Mouse (Mus musculus): ENCODE results near the gene Col1a1. TPM values are rescaled to one million over a fixed set of nuclear protein-coding genes. Genes with fewer than 3 reads are reported as not detected.

Col1a1 gene
- polyA plus RNA-seq, 1 experiment from 2014 or later, result 89.0 TPM

DNA sequence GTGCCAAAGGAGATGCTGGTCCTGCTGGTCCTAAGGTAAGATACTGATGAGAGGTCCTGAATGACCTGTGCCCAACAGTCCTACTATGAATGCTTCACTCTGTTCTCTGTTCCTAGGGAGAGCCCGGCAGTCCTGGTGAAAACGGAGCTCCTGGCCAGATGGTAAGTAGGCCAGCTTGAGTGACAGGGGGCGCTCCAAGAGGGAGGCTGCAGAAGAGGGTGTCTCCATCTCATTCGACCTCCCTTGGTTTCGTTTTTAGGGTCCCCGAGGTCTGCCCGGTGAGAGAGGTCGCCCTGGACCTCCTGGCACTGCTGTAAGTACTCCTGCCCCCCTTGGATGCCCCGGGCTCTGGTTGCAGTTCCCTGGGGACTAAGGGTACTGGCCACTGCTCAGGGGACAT is 5.1 kb downstream of the Col1a1 start:
- Histone ChIP-seq H3K4me3 (ENCODE audit: low read depth, low read length) (no peak overlapping the region), H3K9me3 (ENCODE audit: control insufficient read depth, low read length) (no peaks in the 10 kb centered on the region), H3K4me1 (ENCODE audit: control insufficient read depth, insufficient read depth, low read length) (peaks cover 7% of the 10 kb centered on the region; the same call in 1 of the 2 replicates), H3K27me3 (ENCODE audit: control insufficient read depth, insufficient read depth, low read length) (no peaks in the 10 kb centered on the region), H3K4me2 (ENCODE audit: low read depth, severe bottlenecking) (no peak overlapping the region), H3K27ac (replicated peaks; ENCODE audit: low read depth, low read length) (no peak overlapping the region), H3K36me3 (ENCODE audit: control insufficient read depth, insufficient read depth, low read length) (peaks cover 8% of the 10 kb centered on the region), H3K9ac (ENCODE audit: low read length) (no peak overlapping the region)
- WGBS, result 43% methylated on average over 9 of the region's 9 CpGs
- no peak for DNase-seq (ENCODE audit: low spot score)
- ATAC-seq (ENCODE audit: insufficient number of reproducible peaks, low FRiP score, low TSS enrichment, low read depth), result no peak

DNA sequence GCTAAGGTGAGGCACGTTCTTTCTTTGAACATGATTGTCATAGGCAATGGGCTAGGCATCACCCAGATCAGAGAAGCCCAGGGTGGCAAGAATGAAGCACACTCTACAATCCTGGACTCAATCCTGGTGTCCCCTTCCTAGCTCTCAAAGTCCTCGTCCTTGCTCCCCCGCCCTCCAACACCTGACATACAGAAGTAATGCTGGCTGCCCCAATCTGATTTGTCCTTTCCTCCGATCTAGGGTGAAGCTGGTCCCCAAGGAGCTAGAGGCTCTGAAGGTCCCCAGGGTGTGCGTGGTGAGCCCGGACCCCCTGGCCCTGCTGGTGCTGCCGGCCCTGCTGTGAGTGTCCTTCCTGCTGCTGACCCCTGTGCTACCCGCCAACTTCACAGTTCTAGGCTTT is 5.8 kb downstream of the Col1a1 start:
- H3K27ac ChIP-seq (replicated peaks; ENCODE audit: low read depth, low read length), result no peak overlapping the region

DNA sequence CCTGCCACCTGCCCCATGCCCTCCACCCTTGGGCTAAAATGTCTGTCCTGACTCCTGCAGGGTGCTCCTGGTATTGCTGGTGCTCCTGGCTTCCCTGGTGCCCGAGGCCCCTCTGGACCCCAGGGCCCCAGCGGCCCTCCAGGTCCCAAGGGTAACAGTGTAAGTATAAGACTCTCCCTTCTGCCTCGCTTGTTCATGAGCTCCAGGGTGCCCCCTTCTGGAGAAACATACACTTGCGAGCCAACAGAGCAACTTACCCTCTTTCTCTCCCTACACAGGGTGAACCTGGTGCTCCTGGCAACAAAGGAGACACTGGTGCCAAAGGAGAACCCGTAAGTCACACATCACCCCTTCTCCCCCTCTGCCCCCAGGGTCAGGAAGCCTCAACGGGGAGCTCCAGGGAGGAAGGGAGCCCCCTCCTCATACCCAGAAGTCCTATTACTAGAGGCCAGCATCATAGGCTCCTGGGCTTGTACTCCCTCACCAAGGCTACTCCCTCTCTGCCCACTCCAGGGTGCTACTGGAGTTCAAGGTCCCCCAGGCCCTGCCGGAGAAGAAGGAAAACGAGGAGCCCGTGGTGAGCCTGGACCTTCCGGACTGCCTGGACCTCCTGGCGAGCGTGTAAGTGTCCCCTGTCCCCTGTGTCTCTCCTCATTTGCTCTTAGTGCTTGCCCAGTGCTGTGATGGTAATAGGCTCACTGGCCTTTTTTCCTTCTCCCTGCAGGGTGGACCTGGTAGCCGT is 6.4 kb downstream of the Col1a1 start:
- DNase-seq (ENCODE audit: low spot score) (peak; percentile 57), ATAC-seq (ENCODE audit: insufficient number of reproducible peaks, low FRiP score, low TSS enrichment, low read depth) (no peak)
- H3K27ac ChIP-seq (replicated peaks; ENCODE audit: low read depth, low read length), result no peak overlapping the region
- no peaks in the 10 kb centered on the region for H3K27me3 ChIP-seq (ENCODE audit: control insufficient read depth, insufficient read depth, low read length)
- 57% methylated on average over 12 of the region's 13 CpGs for WGBS
- no peak overlapping the region for H3K4me2 ChIP-seq (ENCODE audit: low read depth, severe bottlenecking)
- H3K9me3 ChIP-seq (ENCODE audit: control insufficient read depth, low read length), result no peaks in the 10 kb centered on the region
- peaks cover 7% of the 10 kb centered on the region; the same call in 1 of the 2 replicates for H3K4me1 ChIP-seq (ENCODE audit: control insufficient read depth, insufficient read depth, low read length)
- no peak overlapping the region for H3K9ac ChIP-seq (ENCODE audit: low read length)
- peaks cover 15% of the 10 kb centered on the region for H3K36me3 ChIP-seq (ENCODE audit: control insufficient read depth, insufficient read depth, low read length)
- H3K4me3 ChIP-seq (ENCODE audit: low read depth, low read length), result no peak overlapping the region

More for the DNA sequence above, 5.8 kb downstream of the Col1a1 start:
- DNase-seq (ENCODE audit: low spot score), result no peak
- Histone ChIP-seq H3K4me2 (ENCODE audit: low read depth, severe bottlenecking) (no peak overlapping the region), H3K9ac (ENCODE audit: low read length) (no peak overlapping the region), H3K27me3 (ENCODE audit: control insufficient read depth, insufficient read depth, low read length) (no peaks in the 10 kb centered on the region), H3K4me3 (ENCODE audit: low read depth, low read length) (no peak overlapping the region), H3K4me1 (ENCODE audit: control insufficient read depth, insufficient read depth, low read length) (peaks cover 7% of the 10 kb centered on the region; the same call in 1 of the 2 replicates), H3K36me3 (ENCODE audit: control insufficient read depth, insufficient read depth, low read length) (peaks cover 12% of the 10 kb centered on the region), H3K9me3 (ENCODE audit: control insufficient read depth, low read length) (no peaks in the 10 kb centered on the region)
- WGBS, result 76% methylated on average over 8 of the region's 8 CpGs
- no peak for ATAC-seq (ENCODE audit: insufficient number of reproducible peaks, low FRiP score, low TSS enrichment, low read depth)

DNA sequence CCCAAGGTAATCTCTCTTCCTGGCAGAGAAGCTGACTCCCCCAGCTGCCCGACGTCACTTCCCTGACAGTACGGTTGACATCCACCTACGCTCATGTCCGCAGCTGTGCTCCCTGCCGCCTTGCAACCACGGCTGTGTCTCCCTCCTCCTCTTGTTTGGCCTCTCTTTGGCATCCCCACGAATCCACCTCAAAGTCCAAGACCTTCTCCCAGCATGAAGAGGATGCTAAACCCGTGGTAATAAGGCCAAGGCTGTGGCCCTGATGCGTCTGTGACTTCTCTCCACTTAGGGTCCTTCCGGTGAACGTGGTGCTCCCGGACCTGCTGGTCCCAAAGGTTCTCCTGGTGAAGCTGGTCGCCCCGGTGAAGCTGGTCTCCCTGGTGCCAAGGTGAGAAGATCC is 7.0 kb downstream of the Col1a1 start:
- DNase-seq (ENCODE audit: low spot score) (no peak), ATAC-seq (ENCODE audit: insufficient number of reproducible peaks, low FRiP score, low TSS enrichment, low read depth) (no peak)
- H3K4me3 ChIP-seq (ENCODE audit: low read depth, low read length), result no peak overlapping the region
- peaks cover 19% of the 10 kb centered on the region for H3K36me3 ChIP-seq (ENCODE audit: control insufficient read depth, insufficient read depth, low read length)
- no peak overlapping the region for H3K27ac ChIP-seq (replicated peaks; ENCODE audit: low read depth, low read length)
- H3K9me3 ChIP-seq (ENCODE audit: control insufficient read depth, low read length), result no peaks in the 10 kb centered on the region
- H3K9ac ChIP-seq (ENCODE audit: low read length), result no peak overlapping the region
- no peaks in the 10 kb centered on the region for H3K27me3 ChIP-seq (ENCODE audit: control insufficient read depth, insufficient read depth, low read length)
- H3K4me1 ChIP-seq (ENCODE audit: control insufficient read depth, insufficient read depth, low read length), result peaks cover 1% of the 10 kb centered on the region; the same call in 1 of the 2 replicates
- 89% methylated on average over 15 of the region's 15 CpGs for WGBS
- no peak overlapping the region for H3K4me2 ChIP-seq (ENCODE audit: low read depth, severe bottlenecking)

DNA sequence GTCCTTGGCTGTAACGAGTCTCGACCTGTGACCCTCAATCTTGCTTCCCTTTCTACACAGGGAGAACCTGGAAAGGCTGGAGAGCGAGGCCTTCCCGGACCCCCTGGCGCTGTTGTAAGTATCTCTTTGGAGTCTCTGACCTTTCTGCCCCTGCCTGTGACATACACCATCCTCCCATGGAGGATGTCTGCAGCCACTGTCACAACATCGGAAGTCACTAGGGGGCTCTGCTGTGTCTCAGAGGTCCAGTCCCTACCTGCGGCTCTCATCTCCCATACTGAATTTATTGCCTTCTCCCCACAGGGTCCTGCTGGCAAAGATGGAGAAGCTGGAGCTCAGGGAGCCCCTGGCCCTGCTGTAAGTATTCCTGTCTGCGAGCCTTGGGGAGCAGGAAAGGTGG is 8.3 kb downstream of the Col1a1 start:
- no peaks in the 10 kb centered on the region for H3K27me3 ChIP-seq (ENCODE audit: control insufficient read depth, insufficient read depth, low read length)
- H3K36me3 ChIP-seq (ENCODE audit: control insufficient read depth, insufficient read depth, low read length), result peaks cover 19% of the 10 kb centered on the region
- no peaks in the 10 kb centered on the region for H3K4me1 ChIP-seq (ENCODE audit: control insufficient read depth, insufficient read depth, low read length)
- no peak overlapping the region for H3K4me2 ChIP-seq (ENCODE audit: low read depth, severe bottlenecking)
- 26% methylated on average over 8 of the region's 8 CpGs for WGBS
- ATAC-seq (ENCODE audit: insufficient number of reproducible peaks, low FRiP score, low TSS enrichment, low read depth) (no peak), DNase-seq (ENCODE audit: low spot score) (no peak)
- no peak overlapping the region for H3K4me3 ChIP-seq (ENCODE audit: low read depth, low read length)
- no peak overlapping the region for H3K9ac ChIP-seq (ENCODE audit: low read length)
- no peak overlapping the region for H3K27ac ChIP-seq (replicated peaks; ENCODE audit: low read depth, low read length)
- H3K9me3 ChIP-seq (ENCODE audit: control insufficient read depth, low read length), result no peaks in the 10 kb centered on the region

DNA sequence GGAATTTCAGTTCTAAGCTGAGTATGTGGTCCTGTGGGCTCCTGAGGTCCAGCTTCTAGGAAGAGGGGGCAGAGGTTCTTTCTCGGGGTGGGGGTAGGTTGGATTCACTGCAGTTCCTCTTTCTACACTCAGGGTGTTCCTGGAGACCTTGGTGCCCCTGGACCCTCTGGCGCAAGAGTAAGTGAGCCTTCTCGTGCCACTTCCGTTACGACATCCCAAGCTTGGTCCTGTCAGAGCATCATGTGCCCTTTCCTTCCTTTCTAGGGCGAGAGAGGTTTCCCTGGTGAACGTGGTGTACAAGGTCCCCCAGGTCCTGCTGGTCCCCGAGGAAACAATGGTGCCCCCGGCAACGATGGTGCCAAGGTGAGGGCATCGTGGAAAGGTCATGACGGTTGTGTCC is 9.2 kb downstream of the Col1a1 start:
- Histone ChIP-seq H3K36me3 (ENCODE audit: control insufficient read depth, insufficient read depth, low read length) (peaks cover 20% of the 10 kb centered on the region), H3K4me1 (ENCODE audit: control insufficient read depth, insufficient read depth, low read length) (no peaks in the 10 kb centered on the region), H3K4me3 (ENCODE audit: low read depth, low read length) (no peak overlapping the region), H3K4me2 (ENCODE audit: low read depth, severe bottlenecking) (no peak overlapping the region), H3K27me3 (ENCODE audit: control insufficient read depth, insufficient read depth, low read length) (no peaks in the 10 kb centered on the region), H3K27ac (replicated peaks; ENCODE audit: low read depth, low read length) (no peak overlapping the region), H3K9me3 (ENCODE audit: control insufficient read depth, low read length) (no peaks in the 10 kb centered on the region), H3K9ac (ENCODE audit: low read length) (no peak overlapping the region)
- no peak for DNase-seq (ENCODE audit: low spot score)
- 87% methylated on average over 12 of the region's 12 CpGs for WGBS
- ATAC-seq (ENCODE audit: insufficient number of reproducible peaks, low FRiP score, low TSS enrichment, low read depth), result no peak

DNA sequence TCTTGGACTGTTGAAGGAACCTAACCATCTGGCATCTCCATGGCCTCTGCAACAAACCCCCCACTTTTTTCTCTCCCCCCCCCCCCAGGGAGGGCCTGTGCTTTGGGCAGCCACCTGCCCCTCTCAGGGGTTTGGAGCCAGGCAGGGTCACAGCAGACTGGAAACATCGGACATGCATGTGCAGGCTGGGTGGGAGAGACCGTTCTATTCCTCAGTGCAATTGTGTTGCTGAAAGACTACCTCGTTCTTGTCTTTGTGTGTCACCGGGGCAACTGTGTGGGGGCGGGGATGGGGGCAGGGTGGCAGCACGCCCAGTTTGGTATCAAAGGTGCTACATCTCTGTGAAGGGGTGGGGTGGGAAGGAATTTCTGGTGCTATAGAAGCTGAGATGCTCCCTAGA is 16.1 kb downstream of the Col1a1 start:
- no peaks in the 10 kb centered on the region for H3K27me3 ChIP-seq (ENCODE audit: control insufficient read depth, insufficient read depth, low read length)
- H3K9ac ChIP-seq (ENCODE audit: low read length), result no peak overlapping the region
- H3K36me3 ChIP-seq (ENCODE audit: control insufficient read depth, insufficient read depth, low read length), result peaks cover 13% of the 10 kb centered on the region
- no peak overlapping the region for H3K4me2 ChIP-seq (ENCODE audit: low read depth, severe bottlenecking)
- H3K9me3 ChIP-seq (ENCODE audit: control insufficient read depth, low read length), result no peaks in the 10 kb centered on the region
- ATAC-seq (ENCODE audit: insufficient number of reproducible peaks, low FRiP score, low TSS enrichment, low read depth) (no peak), DNase-seq (ENCODE audit: low spot score) (no peak)
- WGBS, result 21% methylated on average over 6 of the region's 6 CpGs
- H3K4me3 ChIP-seq (ENCODE audit: low read depth, low read length), result no peak overlapping the region
- no peaks in the 10 kb centered on the region for H3K4me1 ChIP-seq (ENCODE audit: control insufficient read depth, insufficient read depth, low read length)
- no peak overlapping the region for H3K27ac ChIP-seq (replicated peaks; ENCODE audit: low read depth, low read length)

DNA sequence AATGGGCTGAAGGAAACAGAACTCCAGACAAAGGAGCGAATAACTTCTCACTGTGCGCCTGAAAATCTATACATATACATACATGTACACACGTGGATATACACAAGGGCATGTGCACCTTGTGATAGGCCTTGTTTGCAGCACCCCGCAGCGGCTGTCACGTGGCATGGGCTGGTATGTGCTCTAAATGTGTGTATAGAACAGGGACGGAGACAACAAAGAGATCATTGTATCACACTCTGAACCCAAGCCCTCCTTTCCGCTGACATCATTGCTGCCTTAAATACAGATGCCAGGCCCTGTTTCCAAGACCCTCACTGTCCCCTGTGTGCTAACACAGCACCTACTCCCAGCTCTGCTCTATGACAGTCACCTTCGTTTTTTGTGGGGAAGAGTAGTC is 19.1 kb downstream of the Col1a1 start:
- Histone ChIP-seq H3K27me3 (ENCODE audit: control insufficient read depth, insufficient read depth, low read length) (no peaks in the 10 kb centered on the region), H3K9me3 (ENCODE audit: control insufficient read depth, low read length) (no peaks in the 10 kb centered on the region), H3K9ac (ENCODE audit: low read length) (no peak overlapping the region), H3K27ac (replicated peaks; ENCODE audit: low read depth, low read length) (no peak overlapping the region), H3K4me2 (ENCODE audit: low read depth, severe bottlenecking) (no peak overlapping the region), H3K36me3 (ENCODE audit: control insufficient read depth, insufficient read depth, low read length) (peaks cover 7% of the 10 kb centered on the region; the same call in 1 of the 2 replicates), H3K4me3 (ENCODE audit: low read depth, low read length) (no peak overlapping the region), H3K4me1 (ENCODE audit: control insufficient read depth, insufficient read depth, low read length) (peaks cover 8% of the 10 kb centered on the region; the same call in 1 of the 2 replicates)
- no peak for ATAC-seq (ENCODE audit: insufficient number of reproducible peaks, low FRiP score, low TSS enrichment, low read depth)
- WGBS, result 85% methylated on average over 9 of the region's 9 CpGs
- no peak for DNase-seq (ENCODE audit: low spot score)

DNA sequence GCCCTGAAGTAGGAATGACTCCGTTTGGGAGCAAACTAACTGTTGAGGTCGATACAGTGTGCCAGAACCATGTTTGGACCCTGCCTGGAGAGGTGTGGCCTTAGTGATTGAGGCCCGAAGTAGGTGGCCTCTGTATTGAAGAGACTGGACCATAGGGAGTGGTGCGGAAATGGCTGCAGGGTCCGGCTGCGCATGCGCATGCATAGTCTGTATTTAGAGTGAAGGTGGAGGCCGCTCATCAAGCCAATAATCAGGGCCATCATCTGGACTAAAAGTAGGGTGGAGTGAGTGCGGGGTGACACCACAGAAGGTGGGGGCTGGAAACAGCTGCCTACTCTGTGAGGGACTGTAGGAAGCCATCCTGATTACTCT is 21.7 kb downstream of the Col1a1 start:
- ATAC-seq (ENCODE audit: insufficient number of reproducible peaks, low FRiP score, low TSS enrichment, low read depth) (no peak), DNase-seq (ENCODE audit: low spot score) (no peak)
- 81% methylated on average over 9 of the region's 9 CpGs for WGBS
- H3K9me3 ChIP-seq (ENCODE audit: control insufficient read depth, low read length), result no peaks in the 10 kb centered on the region
- H3K9ac ChIP-seq (ENCODE audit: low read length), result no peak overlapping the region
- H3K4me3 ChIP-seq (ENCODE audit: low read depth, low read length), result no peak overlapping the region
- no peak overlapping the region for H3K4me2 ChIP-seq (ENCODE audit: low read depth, severe bottlenecking)
- H3K27me3 ChIP-seq (ENCODE audit: control insufficient read depth, insufficient read depth, low read length), result no peaks in the 10 kb centered on the region
- H3K27ac ChIP-seq (replicated peaks; ENCODE audit: low read depth, low read length), result no peak overlapping the region
- H3K4me1 ChIP-seq (ENCODE audit: control insufficient read depth, insufficient read depth, low read length), result peaks cover 8% of the 10 kb centered on the region; the same call in 1 of the 2 replicates
- H3K36me3 ChIP-seq (ENCODE audit: control insufficient read depth, insufficient read depth, low read length), result no peaks in the 10 kb centered on the region

Data from limb, embryonic 11.5 days (tissue).